Mouse (Mus musculus) midbrain, embryonic 11.5 days (tissue): ENCODE measurements around the gene Ccdc15. TPM values are rescaled to one million over a fixed set of nuclear protein-coding genes. Genes with fewer than 3 reads are reported as not detected.

Experiments
- ATAC-seq: fragments of 200-750 bp; cut with Nextera tagmentation; 2 replicates; pipeline ENCODE4 v1.8.0; 2017; ENCODE audit warnings: moderate TSS enrichment, moderate library complexity; ENCODE audit not compliant: low FRiP score
- DNase-seq: peaks from one replicate; pipeline ENCODE4 v3.0.0; 2015; ENCODE audit warnings: low spot score; ENCODE audit errors: missing footprints
- H3K27ac ChIP-seq: fragments of 300-500 bp; sonication (generic); 2 replicates; pipeline ENCODE4 v1.5.1; 2014; ENCODE audit warnings: low read depth, low read length
- H3K27me3 ChIP-seq: fragments of 300-500 bp; sonication (generic); 2 replicates; pipeline ENCODE4 v1.6.1; 2014; ENCODE audit warnings: mild to moderate bottlenecking, low read length, moderate library complexity, mixed read lengths; ENCODE audit not compliant: control insufficient read depth, insufficient read depth
- H3K36me3 ChIP-seq: fragments of 300-500 bp; sonication (generic); 2 replicates; pipeline ENCODE4 v1.6.1; 2014; ENCODE audit warnings: mild to moderate bottlenecking, low read length, moderate library complexity, mixed read lengths; ENCODE audit not compliant: control insufficient read depth, insufficient read depth
- H3K4me1 ChIP-seq: fragments of 300-500 bp; sonication (generic); 2 replicates; pipeline ENCODE4 v1.6.1; 2014; ENCODE audit warnings: low read length; ENCODE audit not compliant: control insufficient read depth, insufficient read depth
- H3K4me2 ChIP-seq: fragments of 300-500 bp; sonication (generic); 2 replicates; pipeline ENCODE4 v1.6.1; 2014; ENCODE audit warnings: mild to moderate bottlenecking, moderate library complexity
- H3K4me3 ChIP-seq: fragments of 300-500 bp; sonication (generic); 2 replicates; pipeline ENCODE4 v1.5.1; 2014; ENCODE audit warnings: low read depth, low read length
- H3K9ac ChIP-seq: fragments of 300-500 bp; sonication (generic); 2 replicates; pipeline ENCODE4 v1.6.1; 2014; ENCODE audit warnings: low read length
- H3K9me3 ChIP-seq: fragments of 300-500 bp; sonication (generic); 2 replicates; pipeline ENCODE4 v1.6.1; 2016; ENCODE audit warnings: low read length; ENCODE audit not compliant: control insufficient read depth
- WGBS: fragments of 180-500 bp; shearing (Covaris S2); extraction: QIAGEN DNeasy Blood & Tissue Kit; methylation state at CpG from one replicate; pipeline ENCODE4 v1.1.7; 2014; 5-methylcytosine and 5-hydroxymethylcytosine counted together
- polyA plus RNA-seq: library from polyadenylated mRNA; unstranded; fragments of >200 nt; fragmentation: Nextera tagmentation; extraction: Ambion mirVana; gene quantifications from 2 replicates; pipeline ENCODE4 v1.2.1, GENCODE M21; 2014

Ccdc15 gene
- polyA plus RNA-seq, 1 experiment from 2014 or later = 9.3 TPM

- DNase-seq = no peak
These were observed 117.6 kb downstream of the Ccdc15 start for GRCm38 (mm10) chr9:37230486-37231195.

GRCm38 (mm10) chr9:37229880-37230325 is 118.3 kb downstream of the Ccdc15 start:
- H3K9ac ChIP-seq = no peak overlapping the region
- peaks cover 7% of the 10 kb centered on the region for H3K4me1 ChIP-seq
- H3K36me3 ChIP-seq = no peaks in the 10 kb centered on the region; the same call in 1 of the 2 replicates
- no peak overlapping the region for H3K4me2 ChIP-seq
- H3K4me3 ChIP-seq = no peak overlapping the region
- 5% methylated on average over 1 of the region's 1 CpGs for WGBS
- H3K27ac ChIP-seq = no peak overlapping the region
- ATAC-seq = peak; percentile 89
- H3K9me3 ChIP-seq = no peaks in the 10 kb centered on the region
- H3K27me3 ChIP-seq = no peaks in the 10 kb centered on the region
- DNase-seq = peak; percentile 93

More at GRCm38 (mm10) chr9:37230486-37231195, 117.6 kb downstream of the Ccdc15 start:
- no peak overlapping the region for H3K27ac ChIP-seq
- peaks cover 7% of the 10 kb centered on the region for H3K4me1 ChIP-seq
- no peaks in the 10 kb centered on the region for H3K9me3 ChIP-seq
- no peaks in the 10 kb centered on the region; the same call in 1 of the 2 replicates for H3K36me3 ChIP-seq
- no peak for ATAC-seq
- H3K27me3 ChIP-seq = no peaks in the 10 kb centered on the region
- no peak overlapping the region for H3K4me3 ChIP-seq
- WGBS = 92% methylated on average over 9 of the region's 9 CpGs
- H3K4me2 ChIP-seq = no peak overlapping the region
- no peak overlapping the region for H3K9ac ChIP-seq

Other genes starting within 250 kb of the Ccdc15 start
- gene Pknox2, start 201.0 kb downstream of the Ccdc15 start, polyA plus RNA-seq = 20.2 and 20.3 TPM in 2 replicates
- gene Tmem218, start 140.2 kb downstream of the Ccdc15 start, polyA plus RNA-seq = 17.3 and 19.2 TPM in 2 replicates
- 1.3 and 1.9 TPM in 2 replicates for gene Slc37a2, start 92.7 kb downstream of the Ccdc15 start, polyA plus RNA-seq
- gene Hepacam, start 18.9 kb upstream of the Ccdc15 start, polyA plus RNA-seq = not detected in 2 replicates
- 5.1 and 5.3 TPM in 2 replicates for gene Robo4, start 53.5 kb upstream of the Ccdc15 start, polyA plus RNA-seq
- gene Robo3, start 84.8 kb upstream of the Ccdc15 start, polyA plus RNA-seq = 40.1 and 43.9 TPM in 2 replicates
- 35.8 and 36.4 TPM in 2 replicates for gene Msantd2, start 140.9 kb upstream of the Ccdc15 start, polyA plus RNA-seq
- 25.1 and 29.6 TPM in 2 replicates for gene Esam, start 179.6 kb upstream of the Ccdc15 start, polyA plus RNA-seq
- gene Vsig2, start 190.8 kb upstream of the Ccdc15 start, polyA plus RNA-seq = 0.44 TPM in 1 of 2 replicates, not detected in the other
- gene Nrgn, start 204.5 kb upstream of the Ccdc15 start, polyA plus RNA-seq = 2.5 and 2.9 TPM in 2 replicates
- 7.7 and 8.5 TPM in 2 replicates for gene Siae, start 207.3 kb upstream of the Ccdc15 start, polyA plus RNA-seq